Mouse (Mus musculus) liver, embryonic 16.5 days (tissue): ENCODE results near the gene Mthfd1. TPM values are rescaled to one million over a fixed set of nuclear protein-coding genes. Genes with fewer than 3 reads are reported as not detected.

ENCODE experiments used
- ATAC-seq: fragments of 200-750 bp; cut with Nextera tagmentation; 2 replicates; pipeline ENCODE4 v1.8.0; 2017; ENCODE audit warnings: low read depth, mild to moderate bottlenecking, moderate number of reproducible peaks, moderate library complexity
- H3K27ac ChIP-seq: fragments of 300-500 bp; sonication (generic); 2 replicates; pipeline ENCODE4 v1.5.1; 2014; ENCODE audit warnings: mild to moderate bottlenecking, low read length
- H3K27me3 ChIP-seq: fragments of 300-500 bp; sonication (generic); 2 replicates; pipeline ENCODE4 v1.6.1; 2014; ENCODE audit warnings: low read depth, low read length, mixed read lengths; ENCODE audit not compliant: control insufficient read depth, insufficient read depth
- H3K36me3 ChIP-seq: fragments of 300-500 bp; sonication (generic); 2 replicates; pipeline ENCODE4 v1.6.1; 2014; ENCODE audit warnings: mild to moderate bottlenecking; ENCODE audit not compliant: control insufficient read depth, insufficient read depth
- H3K4me1 ChIP-seq: fragments of 300-500 bp; sonication (generic); 2 replicates; pipeline ENCODE4 v1.6.1; 2014; ENCODE audit warnings: low read depth, low read length, mixed read lengths; ENCODE audit not compliant: control insufficient read depth
- H3K4me2 ChIP-seq: fragments of 300-500 bp; sonication (generic); 2 replicates; pipeline ENCODE4 v1.6.1; 2014; ENCODE audit warnings: low read depth, low read length, mixed read lengths
- H3K4me3 ChIP-seq: fragments of 300-500 bp; sonication (generic); 2 replicates; pipeline ENCODE4 v1.5.1; 2014; ENCODE audit warnings: low read depth, mild to moderate bottlenecking, low read length
- H3K9ac ChIP-seq: fragments of 300-500 bp; sonication (generic); 2 replicates; pipeline ENCODE4 v1.6.1; 2014; ENCODE audit warnings: low read depth, low read length
- H3K9me3 ChIP-seq: fragments of 300-500 bp; sonication (generic); replicated peaks from 2 replicates; pipeline ENCODE4 v1.6.1; 2016; ENCODE audit warnings: low read length; ENCODE audit not compliant: control insufficient read depth
- WGBS: fragments of 180-500 bp; shearing (Covaris S2); extraction: QIAGEN DNeasy Blood & Tissue Kit; methylation state at CpG from one replicate; pipeline ENCODE4 v1.1.7; 2014; ENCODE audit not compliant: insufficient replicate concordance; 5-methylcytosine and 5-hydroxymethylcytosine counted together
- polyA plus RNA-seq: library from polyadenylated mRNA; unstranded; fragments of >200 nt; fragmentation: Nextera tagmentation; extraction: Ambion mirVana; gene quantifications from 2 replicates; pipeline ENCODE4 v1.2.1, GENCODE M21; 2015

The Mthfd1 gene
- polyA plus RNA-seq, 1 experiment from 2014 or later = 100 TPM

- Histone ChIP-seq H3K27me3 (no peaks in the 10 kb centered on the region), H3K9ac (no peak overlapping the region), H3K4me1 (no peaks in the 10 kb centered on the region), H3K36me3 (no peaks in the 10 kb centered on the region), H3K27ac (no peak overlapping the region), H3K4me3 (no peak overlapping the region), H3K4me2 (no peak overlapping the region), H3K9me3 (no peaks in the 10 kb centered on the region)
- 61% methylated on average over 5 of the region's 5 CpGs for WGBS
- ATAC-seq = no peak
Observed at GRCm38 (mm10) chr12:76335641-76336040, 80.5 kb downstream of the Mthfd1 start.

GRCm38 (mm10) chr12:76336111-76336965 is 81.2 kb downstream of the Mthfd1 start:
- Histone ChIP-seq H3K9ac (no peak overlapping the region), H3K4me1 (no peaks in the 10 kb centered on the region), H3K27me3 (no peaks in the 10 kb centered on the region), H3K36me3 (no peaks in the 10 kb centered on the region), H3K9me3 (no peaks in the 10 kb centered on the region), H3K27ac (no peak overlapping the region), H3K4me2 (no peak overlapping the region), H3K4me3 (no peak overlapping the region)
- WGBS = 69% methylated on average over 17 of the region's 17 CpGs
- ATAC-seq = no peak

DNA sequence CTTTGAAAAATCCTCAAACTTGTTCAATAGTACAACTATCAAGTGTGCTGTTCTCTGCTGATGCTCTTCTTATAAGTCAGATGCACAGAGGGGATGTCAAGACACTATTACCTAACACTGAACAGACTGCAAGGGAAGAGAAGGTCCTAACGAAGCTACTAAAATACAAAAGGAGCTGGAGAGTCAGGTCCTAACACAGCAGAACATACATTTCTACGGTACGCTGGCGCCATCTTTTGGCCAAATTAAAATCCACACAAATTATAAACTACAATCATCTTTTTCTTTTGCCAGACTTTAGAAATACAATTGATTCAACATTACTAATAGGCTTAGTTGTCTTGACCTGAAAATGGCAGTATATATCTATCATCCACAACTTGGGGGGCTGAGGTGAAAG is 86.0 kb downstream of the Mthfd1 start:
- no peak overlapping the region for H3K4me3 ChIP-seq
- no peaks in the 10 kb centered on the region for H3K27me3 ChIP-seq
- WGBS = 2% methylated on average over 4 of the region's 4 CpGs
- ATAC-seq = no peak
- no peaks in the 10 kb centered on the region for H3K36me3 ChIP-seq
- H3K4me1 ChIP-seq = no peaks in the 10 kb centered on the region
- no peaks in the 10 kb centered on the region for H3K9me3 ChIP-seq
- no peak overlapping the region for H3K4me2 ChIP-seq
- H3K9ac ChIP-seq = no peak overlapping the region
- no peak overlapping the region for H3K27ac ChIP-seq

DNA sequence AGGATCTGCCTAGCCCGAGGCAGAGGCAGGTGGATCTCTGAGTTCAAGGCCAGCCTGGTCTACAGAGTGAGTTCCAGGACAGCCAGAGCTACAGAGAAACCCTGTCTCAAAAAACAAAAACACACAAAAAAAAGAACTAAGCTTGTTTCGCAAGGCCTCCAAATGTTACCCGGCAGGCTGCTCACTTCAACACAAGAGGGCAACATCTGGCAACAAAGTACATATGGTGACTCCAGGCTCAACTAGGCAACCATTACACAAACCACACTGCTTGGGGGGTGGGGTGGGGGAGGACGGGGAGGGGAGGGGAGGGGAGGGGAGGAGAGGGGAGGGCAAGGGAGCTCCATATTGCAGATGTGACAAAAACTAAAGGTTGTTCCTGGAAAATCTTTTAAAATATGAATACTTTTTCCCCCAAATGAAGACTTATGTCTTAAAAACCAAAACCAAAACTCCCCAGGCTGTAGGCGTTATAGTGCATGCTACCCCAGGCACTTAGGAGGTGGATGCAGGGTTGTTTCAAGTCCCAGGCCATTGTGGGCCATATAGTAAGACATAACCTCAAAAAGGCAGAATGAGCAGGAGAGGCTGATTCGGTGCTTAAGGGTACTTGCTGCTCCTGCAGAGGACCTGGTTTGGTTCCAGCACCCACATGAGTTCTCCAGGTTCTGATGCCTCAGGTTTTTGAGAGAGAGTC is 90.8 kb downstream of the Mthfd1 start:
- H3K9me3 ChIP-seq = no peaks in the 10 kb centered on the region
- H3K27me3 ChIP-seq = no peaks in the 10 kb centered on the region
- H3K4me2 ChIP-seq = no peak overlapping the region
- H3K27ac ChIP-seq = no peak overlapping the region
- no peaks in the 10 kb centered on the region for H3K4me1 ChIP-seq
- ATAC-seq = peak; percentile 56; the same call in 1 of the 2 replicates
- no peaks in the 10 kb centered on the region for H3K36me3 ChIP-seq
- WGBS = 65% methylated on average over 5 of the region's 6 CpGs
- H3K9ac ChIP-seq = no peak overlapping the region
- no peak overlapping the region for H3K4me3 ChIP-seq

DNA sequence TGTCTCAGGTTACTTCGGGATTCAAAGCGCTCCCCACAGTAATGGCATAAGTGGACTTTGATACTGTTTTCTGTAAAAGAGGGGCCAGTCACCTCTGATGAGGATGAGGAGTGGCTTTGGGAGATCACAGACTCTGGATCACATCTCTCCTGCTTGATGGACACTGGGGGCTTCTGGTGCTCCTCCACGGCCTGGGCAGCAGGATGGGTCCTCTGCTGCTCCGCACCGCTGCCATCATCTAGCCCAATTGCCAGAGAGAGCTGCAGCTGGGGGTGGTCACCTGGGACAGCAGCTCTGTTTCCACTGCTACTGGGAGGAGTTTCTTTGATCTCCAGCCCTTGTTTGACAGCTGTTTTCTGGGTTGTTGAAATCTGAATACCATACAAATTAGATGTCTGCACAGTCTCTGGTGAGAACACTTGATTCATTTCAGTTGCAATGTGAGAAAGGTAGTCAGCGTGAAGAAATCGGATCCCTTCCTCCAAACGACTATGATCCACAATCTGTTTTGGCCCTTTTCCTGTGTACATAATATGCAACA is 94.7 kb downstream of the Mthfd1 start:
- H3K36me3 ChIP-seq = no peaks in the 10 kb centered on the region
- no peak overlapping the region for H3K27ac ChIP-seq
- ATAC-seq = no peak
- no peak overlapping the region for H3K9ac ChIP-seq
- no peaks in the 10 kb centered on the region for H3K9me3 ChIP-seq
- no peak overlapping the region for H3K4me3 ChIP-seq
- H3K4me2 ChIP-seq = no peak overlapping the region
- H3K4me1 ChIP-seq = no peaks in the 10 kb centered on the region
- 79% methylated on average over 8 of the region's 8 CpGs for WGBS
- H3K27me3 ChIP-seq = no peaks in the 10 kb centered on the region

DNA sequence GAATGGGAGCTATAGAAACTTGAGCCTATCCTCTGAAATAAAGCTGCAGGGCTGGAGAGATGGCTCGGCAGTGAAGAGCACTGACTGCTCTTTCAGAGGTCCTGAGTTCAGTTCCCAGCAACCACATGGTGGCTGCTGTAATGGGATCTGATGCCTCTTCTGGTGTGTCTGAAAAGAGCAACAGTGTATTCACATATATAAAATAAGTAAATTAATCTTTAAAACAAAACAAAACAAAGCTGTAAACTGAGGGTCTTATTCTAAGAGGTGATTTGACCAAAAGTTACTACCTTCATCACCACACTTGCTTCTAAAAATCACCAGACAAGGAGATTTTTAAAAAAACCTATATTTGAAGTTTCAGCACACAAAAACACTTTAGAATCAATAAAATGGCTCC is 105.8 kb downstream of the Mthfd1 start:
- no peak overlapping the region for H3K4me2 ChIP-seq
- H3K27ac ChIP-seq = no peak overlapping the region
- H3K4me3 ChIP-seq = no peak overlapping the region
- no peaks in the 10 kb centered on the region for H3K36me3 ChIP-seq
- no peaks in the 10 kb centered on the region for H3K9me3 ChIP-seq
- peaks cover 20% of the 10 kb centered on the region for H3K4me1 ChIP-seq
- no peak for ATAC-seq
- 58% methylated on average over 1 of the region's 1 CpGs for WGBS
- H3K9ac ChIP-seq = no peak overlapping the region
- no peaks in the 10 kb centered on the region for H3K27me3 ChIP-seq

- peak; percentile 62 for ATAC-seq
- Histone ChIP-seq H3K9me3 (no peaks in the 10 kb centered on the region), H3K4me1 (peaks cover 26% of the 10 kb centered on the region), H3K4me3 (peak overlapping the region; percentile 9; the same call in 1 of the 2 replicates), H3K27ac (peak overlapping the region; percentile 77), H3K4me2 (peak overlapping the region; percentile 50), H3K36me3 (no peaks in the 10 kb centered on the region), H3K9ac (peak overlapping the region; percentile 50), H3K27me3 (no peaks in the 10 kb centered on the region)
- WGBS = 24% methylated on average over 9 of the region's 9 CpGs
Observed at GRCm38 (mm10) chr12:76361405-76362302, 106.6 kb downstream of the Mthfd1 start.

GRCm38 (mm10) chr12:76362303-76362676 is 107.2 kb downstream of the Mthfd1 start:
- peak overlapping the region; percentile 9; the same call in 1 of the 2 replicates for H3K4me3 ChIP-seq
- ATAC-seq = 0 out of 2 replicates have a peak, but pooled peaks have one; percentile 17
- no peaks in the 10 kb centered on the region for H3K36me3 ChIP-seq
- 23% methylated on average over 9 of the region's 9 CpGs for WGBS
- peak overlapping the region; percentile 50 for H3K9ac ChIP-seq
- H3K27me3 ChIP-seq = no peaks in the 10 kb centered on the region
- peak overlapping the region; percentile 50 for H3K4me2 ChIP-seq
- H3K4me1 ChIP-seq = peaks cover 31% of the 10 kb centered on the region
- no peaks in the 10 kb centered on the region for H3K9me3 ChIP-seq
- H3K27ac ChIP-seq = peak overlapping the region; percentile 77
